Mouse (Mus musculus) hindbrain, postnatal 0 days (tissue): ENCODE measurements around the gene Pnmal1. TPM values are rescaled to one million over a fixed set of nuclear protein-coding genes. Genes with fewer than 3 reads are reported as not detected.

Source experiments
- ATAC-seq: fragments of 200-750 bp; cut with Nextera tagmentation; 2 replicates; pipeline ENCODE4 v1.8.0; 2017; ENCODE audit warnings: mild to moderate bottlenecking, moderate TSS enrichment, moderate library complexity
- DNase-seq: peaks from one replicate; pipeline ENCODE4 v3.0.0-alpha.2; 2015; ENCODE audit warnings: low spot score
- H3K27ac ChIP-seq: fragments of 300-500 bp; sonication (generic); 2 replicates; pipeline ENCODE4 v1.5.1; 2014; ENCODE audit warnings: mild to moderate bottlenecking
- H3K27me3 ChIP-seq: fragments of 300-500 bp; sonication (generic); 2 replicates; pipeline ENCODE4 v1.6.1; 2014; ENCODE audit warnings: low read length, mixed read lengths; ENCODE audit not compliant: insufficient read depth
- H3K36me3 ChIP-seq: fragments of 300-500 bp; sonication (generic); 2 replicates; pipeline ENCODE4 v1.6.1; 2014; ENCODE audit warnings: low read length, mixed read lengths; ENCODE audit not compliant: insufficient read depth
- H3K4me1 ChIP-seq: fragments of 300-500 bp; sonication (generic); 2 replicates; pipeline ENCODE4 v1.6.1; 2014; ENCODE audit warnings: antibody characterized with exemption, low read length, mixed read lengths; ENCODE audit not compliant: insufficient read depth
- H3K4me2 ChIP-seq: fragments of 300-500 bp; sonication (generic); 2 replicates; pipeline ENCODE4 v1.6.1; 2014; ENCODE audit warnings: low read depth, mild to moderate bottlenecking, low read length, moderate library complexity, mixed read lengths
- H3K4me3 ChIP-seq: fragments of 300-500 bp; sonication (generic); 2 replicates; pipeline ENCODE4 v1.5.1; 2014; ENCODE audit warnings: low read length
- H3K9ac ChIP-seq: fragments of 300-500 bp; sonication (generic); replicated peaks from 2 replicates; pipeline ENCODE4 v1.6.1; 2014; ENCODE audit warnings: mild to moderate bottlenecking, low read length, moderate library complexity, mixed read lengths
- H3K9me3 ChIP-seq: fragments of 300-500 bp; sonication (generic); 2 replicates; pipeline ENCODE4 v1.6.1; 2016; ENCODE audit warnings: low read length, mixed read lengths
- CTCF ChIP-seq: IDR thresholded peaks from 2 replicates; pipeline ENCODE4 v1.5.1; 2016; ENCODE audit warnings: antibody characterized with exemption, control low read depth, low read depth
- WGBS: fragments of 180-500 bp; shearing (Covaris S2); extraction: QIAGEN DNeasy Blood & Tissue Kit; methylation state at CpG from one replicate; pipeline ENCODE4 v1.1.7; 2014; 5-methylcytosine and 5-hydroxymethylcytosine counted together
- polyA plus RNA-seq: library from polyadenylated mRNA; unstranded; fragments of >200 nt; fragmentation: Nextera tagmentation; extraction: Ambion mirVana; gene quantifications from 2 replicates; pipeline ENCODE4 v1.2.1, GENCODE M21; 2015
- total RNA-seq: library from RNA; depleted of rRNA; stranded (reverse); fragments of >200 nt; gene quantifications from 2 replicates; pipeline ENCODE4 v1.2.3, GENCODE M21; 2014

Pnmal1 gene
- total and polyA plus RNA-seq, 2 experiments from 2014 or later: 24.3 to 40.9 TPM

DNA sequence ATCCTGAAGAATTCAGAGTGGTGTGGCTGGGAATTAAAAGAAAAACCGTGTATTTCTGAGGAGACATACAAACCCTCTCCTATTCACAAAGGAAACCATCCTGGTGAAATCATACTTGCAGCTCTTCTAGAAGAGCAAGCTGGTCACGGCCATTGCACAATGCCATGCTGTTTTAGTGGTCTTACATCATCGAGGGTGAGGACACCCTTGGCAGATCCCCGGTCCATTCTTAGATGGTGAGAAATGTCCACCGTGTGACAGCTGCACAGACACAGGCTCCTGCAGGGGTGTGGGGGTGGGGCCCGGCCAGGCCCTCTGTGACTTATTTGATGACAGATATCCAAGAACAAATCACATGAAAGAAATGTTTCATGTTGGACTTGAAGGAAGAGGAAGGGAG lies 14.5 kb downstream of the Pnmal1 start:
- Histone ChIP-seq H3K27ac (no peak overlapping the region), H3K9ac (no peak overlapping the region), H3K27me3 (no peaks in the 10 kb centered on the region), H3K4me1 (no peaks in the 10 kb centered on the region), H3K4me2 (no peak overlapping the region), H3K36me3 (no peaks in the 10 kb centered on the region), H3K9me3 (no peaks in the 10 kb centered on the region), H3K4me3 (no peak overlapping the region)
- TF ChIP-seq CTCF: no peak
- ATAC-seq: peak; percentile 88
- WGBS: 30% methylated on average over 6 of the region's 6 CpGs
- peak; percentile 51 for DNase-seq

DNA sequence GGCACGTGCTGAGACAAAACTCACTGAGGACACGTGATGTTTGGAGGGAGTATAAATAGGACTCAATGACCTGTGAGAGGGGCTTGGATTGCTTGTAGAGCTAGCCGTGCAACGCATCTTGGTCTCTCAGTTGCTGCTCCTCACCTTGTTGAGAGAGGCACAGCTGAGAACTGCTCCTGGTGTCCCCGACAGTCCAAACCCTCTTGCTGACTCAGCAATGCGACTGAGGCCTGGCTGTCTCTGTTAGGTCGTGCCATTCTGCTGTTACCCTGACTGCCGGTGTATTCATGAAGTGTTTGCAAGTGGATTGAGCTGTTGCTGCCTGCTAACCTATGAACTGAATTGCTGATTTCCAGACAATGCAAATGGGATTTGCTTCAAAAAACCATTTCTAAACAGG lies 16.8 kb downstream of the Pnmal1 start:
- no peak for ATAC-seq
- WGBS: 52% methylated on average over 8 of the region's 8 CpGs
- Histone ChIP-seq H3K9ac (no peak overlapping the region), H3K4me2 (no peak overlapping the region), H3K27me3 (no peaks in the 10 kb centered on the region), H3K4me1 (no peaks in the 10 kb centered on the region), H3K36me3 (no peaks in the 10 kb centered on the region), H3K9me3 (no peaks in the 10 kb centered on the region), H3K4me3 (no peak overlapping the region), H3K27ac (no peak overlapping the region)
- no peak for DNase-seq
- no peak for TF ChIP-seq CTCF

- no peaks in the 10 kb centered on the region for H3K36me3 ChIP-seq
- no peak overlapping the region for H3K27ac ChIP-seq
- no peaks in the 10 kb centered on the region; the same call in 1 of the 2 replicates for H3K4me1 ChIP-seq
- no peaks in the 10 kb centered on the region for H3K27me3 ChIP-seq
- TF ChIP-seq CTCF: no peak
- ATAC-seq (no peak), DNase-seq (no peak)
- H3K9ac ChIP-seq: no peak overlapping the region
- no peak overlapping the region for H3K4me3 ChIP-seq
- 75% methylated on average over 6 of the region's 6 CpGs for WGBS
- no peak overlapping the region for H3K4me2 ChIP-seq
- no peaks in the 10 kb centered on the region for H3K9me3 ChIP-seq
These were observed 18.7 kb downstream of the Pnmal1 start for GRCm38 (mm10) chr7:16978173-16978572.

GRCm38 (mm10) chr7:16978593-16978992 lies 19.1 kb downstream of the Pnmal1 start:
- no peaks in the 10 kb centered on the region for H3K9me3 ChIP-seq
- no peak overlapping the region for H3K27ac ChIP-seq
- DNase-seq: no peak
- no peak for ATAC-seq
- TF ChIP-seq CTCF: no peak
- WGBS: 90% methylated on average over 3 of the region's 3 CpGs
- no peak overlapping the region for H3K4me3 ChIP-seq
- H3K36me3 ChIP-seq: no peaks in the 10 kb centered on the region
- H3K27me3 ChIP-seq: no peaks in the 10 kb centered on the region
- H3K4me1 ChIP-seq: no peaks in the 10 kb centered on the region; the same call in 1 of the 2 replicates
- no peak overlapping the region for H3K4me2 ChIP-seq
- H3K9ac ChIP-seq: no peak overlapping the region

DNA sequence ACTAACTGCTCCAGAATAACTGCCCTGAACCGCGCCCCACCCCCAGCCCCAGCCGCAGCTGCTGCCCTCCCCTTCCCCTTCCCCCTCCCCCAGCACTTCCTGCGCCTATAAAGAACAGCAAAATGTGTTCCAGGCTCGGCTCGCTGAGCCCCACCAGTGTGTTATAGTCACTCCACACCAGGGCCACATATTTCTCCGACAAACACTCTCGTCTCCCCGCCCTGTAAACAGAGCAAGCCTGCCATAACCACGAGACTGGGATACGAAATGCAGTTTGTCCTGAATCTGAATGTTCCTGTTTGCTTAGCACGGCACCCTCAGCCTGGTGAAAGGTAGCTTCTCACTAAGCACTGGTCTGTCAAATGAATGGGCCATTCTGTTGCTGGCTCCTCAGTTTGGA lies 20.9 kb downstream of the Pnmal1 start:
- H3K4me2 ChIP-seq: peak overlapping the region; percentile 42
- no peak for TF ChIP-seq CTCF
- no peaks in the 10 kb centered on the region for H3K27me3 ChIP-seq
- peak overlapping the region; percentile 65; the same call in 1 of the 2 replicates for H3K27ac ChIP-seq
- H3K9me3 ChIP-seq: no peaks in the 10 kb centered on the region
- WGBS: 8% methylated on average over 12 of the region's 12 CpGs
- no peak overlapping the region for H3K9ac ChIP-seq
- H3K36me3 ChIP-seq: no peaks in the 10 kb centered on the region
- DNase-seq (peak; percentile 47), ATAC-seq (peak; percentile 50; the same call in 1 of the 2 replicates)
- H3K4me3 ChIP-seq: peak overlapping the region; percentile 18
- H3K4me1 ChIP-seq: peaks cover 5% of the 10 kb centered on the region

DNA sequence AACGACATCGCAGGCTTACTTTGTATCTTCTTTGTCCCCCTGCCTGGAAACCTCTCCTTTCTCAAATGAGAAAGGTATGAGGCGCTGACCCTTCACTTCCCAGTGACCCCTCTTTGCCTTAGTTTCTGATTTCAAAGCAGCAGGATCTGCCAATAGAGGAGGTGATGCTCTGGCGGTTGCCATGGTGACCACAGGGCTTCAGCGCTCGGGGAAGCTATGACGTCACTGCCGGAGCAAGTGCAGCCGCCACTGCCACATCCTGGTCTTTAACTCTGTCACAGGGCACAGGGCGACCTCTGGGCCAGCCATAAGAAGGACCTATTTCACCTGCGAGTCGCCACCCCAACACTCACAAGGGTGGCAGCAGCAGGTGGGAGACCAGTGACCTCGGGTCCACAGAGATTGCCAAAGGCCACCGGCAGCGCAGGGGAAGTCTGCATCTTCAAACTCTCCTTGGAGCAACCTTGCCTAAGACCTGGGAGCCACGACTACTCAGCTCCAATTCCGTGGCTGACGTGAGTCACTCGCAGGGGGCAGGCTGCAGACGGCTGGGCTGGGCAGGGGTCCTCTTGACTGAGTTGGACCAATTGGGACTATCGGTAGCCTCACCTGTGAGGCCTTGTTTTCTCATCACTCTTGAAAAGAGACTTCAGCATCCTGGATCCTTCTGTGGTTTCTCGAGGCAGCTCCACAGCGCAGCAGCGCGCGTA lies 23.5 kb downstream of the Pnmal1 start, which contains the start of gene Gm42372:
Gene Gm42372, plus strand, starts transcription at position 228 of the 710 bp plus-strand sequence.
- 16% methylated on average over 26 of the region's 26 CpGs for WGBS
- peaks cover 5% of the 10 kb centered on the region for H3K4me1 ChIP-seq
- peak within 1 kb of the TSS; percentile 73 for H3K4me2 ChIP-seq
- no peaks in the 10 kb centered on the region for H3K9me3 ChIP-seq
- peak within 1 kb of the TSS; percentile 40 for H3K4me3 ChIP-seq
- peak within 1 kb of the TSS; percentile 59 for H3K9ac ChIP-seq
- TF ChIP-seq CTCF: no peak
- H3K27me3 ChIP-seq: no peaks in the 10 kb centered on the region
- DNase-seq (peak; percentile 95), ATAC-seq (peak; percentile 89)
- H3K27ac ChIP-seq: peak within 1 kb of the TSS; percentile 73
- no peaks in the 10 kb centered on the region for H3K36me3 ChIP-seq

DNA sequence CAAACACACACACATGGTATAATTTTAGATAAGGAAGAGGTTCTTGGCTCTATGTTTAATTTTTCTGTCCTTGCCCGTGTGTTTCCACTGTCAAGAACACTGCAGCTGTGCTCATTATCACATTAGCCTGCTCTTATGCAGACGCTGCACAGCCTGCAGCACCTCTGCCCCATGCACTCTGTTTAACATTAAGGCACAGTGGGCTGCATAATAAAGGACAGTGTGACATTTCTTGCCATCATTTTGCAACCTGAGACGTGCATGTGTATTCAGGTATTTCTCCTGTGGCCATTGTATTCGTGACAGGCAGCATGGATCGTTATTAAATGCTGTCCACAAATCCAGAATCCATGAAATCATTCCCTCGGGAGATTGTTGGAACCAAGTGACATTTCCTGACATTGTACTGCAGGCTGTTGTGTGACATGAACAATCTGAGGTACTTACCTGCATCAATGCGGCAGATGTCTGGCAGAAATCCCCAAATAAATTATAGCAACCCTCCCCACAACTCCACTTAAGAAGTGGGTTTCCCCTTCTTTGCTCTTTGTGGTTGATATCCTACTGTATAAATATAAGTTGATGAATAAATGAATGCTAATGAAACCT lies 28.2 kb downstream of the Pnmal1 start:
- Histone ChIP-seq H3K27me3 (no peaks in the 10 kb centered on the region), H3K9ac (no peak overlapping the region), H3K9me3 (no peaks in the 10 kb centered on the region), H3K36me3 (no peaks in the 10 kb centered on the region), H3K4me2 (no peak overlapping the region), H3K27ac (peak overlapping the region; percentile 60; the same call in 1 of the 2 replicates), H3K4me1 (peaks cover 12% of the 10 kb centered on the region; the same call in 1 of the 2 replicates), H3K4me3 (no peak overlapping the region)
- no peak for TF ChIP-seq CTCF
- DNase-seq: peak; percentile 44
- 28% methylated on average over 7 of the region's 7 CpGs for WGBS
- ATAC-seq: no peak
